ENCODE assay signal across 11 mouse cellular contexts in the genomic region with DNA sequence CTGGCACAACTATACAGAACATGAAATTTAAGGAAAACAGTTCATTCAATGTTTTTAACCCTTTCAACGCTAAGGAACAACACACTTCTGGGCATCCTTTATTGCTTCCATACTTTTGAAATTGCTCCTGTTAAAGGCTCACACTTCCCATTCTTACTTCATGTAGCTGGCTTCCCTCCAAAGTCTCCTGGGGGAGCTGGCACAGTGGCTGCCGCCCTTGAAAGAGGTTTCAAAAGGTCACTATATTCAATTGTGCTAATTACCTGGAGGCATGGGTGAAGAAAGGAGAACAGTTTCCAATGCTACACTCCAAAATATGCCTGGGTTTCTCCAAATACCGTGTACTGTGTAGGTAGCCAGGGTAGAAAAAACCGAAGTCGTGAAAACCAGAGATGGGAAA.
DNase-seq lines count a peak whose midpoint lies in the region; ATAC-seq and TF ChIP-seq lines count a peak whose summit lies in the region.
"Had no signal": no experiment of that assay in that cellular context is flagged by ENCODE, and none has a peak within 500 bp of the region (broad histone marks: within the 10 kb centered on the region; RNA-seq: fewer than 3 reads in every experiment).

No protein-coding gene starts in this region.

- no peak for DNase-seq in heart, postnatal 25 days (ENCODE audit: low spot score)
- no peak for DNase-seq in midbrain, embryonic 11.5 days (ENCODE audit: low spot score, missing footprints)
- peak; percentile 50 to 62 for DNase-seq in cerebellum, postnatal 14 days
- DNase-seq in limb, embryonic 14.5 days (ENCODE audit: low spot score) = no peak
- DNase-seq in gastrocnemius, postnatal 25 days = no peak
- DNase-seq in left cerebral cortex, adult 11 months (ENCODE audit: low spot score) = no peak
- DNase-seq: lung, postnatal 4 days; thymus, postnatal 36 days had no signal

- peaks cover 29% of the 10 kb centered on the region for H3K4me1 ChIP-seq in heart, embryonic 12.5 days (replicated peaks)
- H3K4me1 ChIP-seq in midbrain, embryonic 12.5 days = no peaks in the 10 kb centered on the region
- no peaks in the 10 kb centered on the region for H3K4me1 ChIP-seq in midbrain, embryonic 11.5 days (ENCODE audit: control insufficient read depth, insufficient read depth, low read length)
- H3K4me1 ChIP-seq in limb, embryonic 14.5 days (ENCODE audit: control insufficient read depth, insufficient read depth, low read length) = peaks cover 16% of the 10 kb centered on the region

- H3K36me3 ChIP-seq in heart, embryonic 12.5 days = peaks cover 3% of the 10 kb centered on the region
- H3K36me3 ChIP-seq in midbrain, embryonic 12.5 days = no peaks in the 10 kb centered on the region
- no peaks in the 10 kb centered on the region for H3K36me3 ChIP-seq in midbrain, embryonic 11.5 days (ENCODE audit: control insufficient read depth, insufficient read depth, low read length)
- 0 out of 2 replicates have a peak, but pooled peaks cover 3% of the 10 kb centered on the region for H3K36me3 ChIP-seq in limb, embryonic 14.5 days (ENCODE audit: control insufficient read depth, insufficient read depth, low read length)

- H3K4me3 ChIP-seq in heart, embryonic 12.5 days = no peak overlapping the region
- H3K4me3 ChIP-seq in midbrain, embryonic 12.5 days = no peak overlapping the region
- H3K4me3 ChIP-seq in midbrain, embryonic 11.5 days (ENCODE audit: low read depth, low read length) = no peak overlapping the region
- no peak overlapping the region for H3K4me3 ChIP-seq in limb, embryonic 14.5 days (replicated peaks; ENCODE audit: low read length)
- H3K4me3 ChIP-seq: hindbrain, embryonic 10.5 days had no signal

- WGBS in heart, embryonic 12.5 days = 63% methylated on average over 5 of the region's 5 CpGs
- 87% methylated on average over 5 of the region's 5 CpGs for WGBS in midbrain, embryonic 12.5 days
- WGBS in midbrain, embryonic 11.5 days = 90% methylated on average over 5 of the region's 5 CpGs
- 47% methylated on average over 5 of the region's 5 CpGs for WGBS in limb, embryonic 14.5 days

- ATAC-seq in heart, embryonic 12.5 days (ENCODE audit: insufficient number of reproducible peaks, low FRiP score) = no peak
- ATAC-seq in midbrain, embryonic 12.5 days (ENCODE audit: low FRiP score, low read depth) = no peak
- ATAC-seq in midbrain, embryonic 11.5 days (ENCODE audit: low FRiP score) = no peak
- no peak for ATAC-seq in limb, embryonic 14.5 days (ENCODE audit: low FRiP score, low read depth)

- no peak overlapping the region for H3K9ac ChIP-seq in heart, embryonic 12.5 days
- H3K9ac ChIP-seq in midbrain, embryonic 12.5 days (replicated peaks) = no peak overlapping the region
- H3K9ac ChIP-seq in midbrain, embryonic 11.5 days (ENCODE audit: low read length) = no peak overlapping the region
- no peak overlapping the region for H3K9ac ChIP-seq in limb, embryonic 14.5 days (ENCODE audit: low read depth, low read length, severe bottlenecking)

- intact Hi-C loops in heart, postnatal 25 days (cut with DNase I) = no loop called here

- no peak for TF ChIP-seq POLR2A in limb, embryonic 14.5 days (IDR thresholded peaks at IDR 0.05; ENCODE audit: borderline replicate concordance, extremely low read depth, insufficient read depth, insufficient read length)

- H3K27me3 ChIP-seq in heart, embryonic 12.5 days (replicated peaks) = no peaks in the 10 kb centered on the region
- no peaks in the 10 kb centered on the region for H3K27me3 ChIP-seq in midbrain, embryonic 12.5 days
- no peaks in the 10 kb centered on the region for H3K27me3 ChIP-seq in midbrain, embryonic 11.5 days (ENCODE audit: control insufficient read depth, insufficient read depth, low read length)
- no peaks in the 10 kb centered on the region for H3K27me3 ChIP-seq in limb, embryonic 14.5 days (ENCODE audit: control insufficient read depth, insufficient read depth, low read length)

- no peak overlapping the region for H3K4me2 ChIP-seq in heart, embryonic 12.5 days
- no peak overlapping the region for H3K4me2 ChIP-seq in midbrain, embryonic 12.5 days (replicated peaks)
- no peak overlapping the region for H3K4me2 ChIP-seq in midbrain, embryonic 11.5 days
- no peak overlapping the region for H3K4me2 ChIP-seq in limb, embryonic 14.5 days (replicated peaks; ENCODE audit: low read depth, low read length, severe bottlenecking)

- H3K9me3 ChIP-seq in heart, embryonic 12.5 days (replicated peaks) = 0 out of 2 replicates have a peak, but pooled peaks cover 3% of the 10 kb centered on the region
- H3K9me3 ChIP-seq in midbrain, embryonic 12.5 days = no peaks in the 10 kb centered on the region
- no peaks in the 10 kb centered on the region; the same call in 1 of the 2 replicates for H3K9me3 ChIP-seq in midbrain, embryonic 11.5 days (ENCODE audit: control insufficient read depth, low read length)
- H3K9me3 ChIP-seq in limb, embryonic 14.5 days (ENCODE audit: control insufficient read depth, low read length) = no peaks in the 10 kb centered on the region

- peak overlapping the region; percentile 81 for H3K27ac ChIP-seq in heart, embryonic 12.5 days (ENCODE audit: poor library complexity, severe bottlenecking)
- H3K27ac ChIP-seq in midbrain, embryonic 12.5 days (replicated peaks) = 0 out of 2 replicates have a peak overlapping the region, but pooled peaks have one; percentile 8
- H3K27ac ChIP-seq in midbrain, embryonic 11.5 days (ENCODE audit: low read depth, low read length) = no peak overlapping the region
- H3K27ac ChIP-seq in limb, embryonic 14.5 days (replicated peaks; ENCODE audit: low read depth, low read length) = 0 out of 2 replicates have a peak overlapping the region, but pooled peaks have one; percentile 52
- H3K27ac ChIP-seq: hindbrain, embryonic 10.5 days had no signal

Comparison
In these comparisons a context has a peak if more than half of its experiments do, and no peak if none do; other contexts are left out.
1. DNase-seq: peak in cerebellum, postnatal 14 days (2 of 2); none in heart, postnatal 25 days (single experiment), midbrain, embryonic 11.5 days (single experiment), limb, embryonic 14.5 days (single experiment), gastrocnemius, postnatal 25 days (single experiment) and left cerebral cortex, adult 11 months (single experiment).